Mouse (Mus musculus) heart, embryonic 14.5 days (tissue): ENCODE measurements around the gene Hoxc6. TPM values are rescaled to one million over a fixed set of nuclear protein-coding genes. Genes with fewer than 3 reads are reported as not detected.

Experiments
- ATAC-seq: fragments of 200-750 bp; cut with Nextera tagmentation; 2 replicates; pipeline ENCODE4 v1.8.0; 2017; ENCODE audit warnings: low read depth, moderate TSS enrichment; ENCODE audit not compliant: insufficient number of reproducible peaks, insufficient read depth, low FRiP score
- H3K27ac ChIP-seq, 2 experiments: fragments of 200-500 bp in 1 of 2; fragments of 300-500 bp in 1 of 2; sonication (generic) in 1 of 2; replicated peaks in 1 of 2; 2 replicates each; pipeline ENCODE4 v1.5.1; 2012 to 2014; ENCODE audit warnings: low read depth in 2 of 2, low read length in 2 of 2, control low read depth in 1 of 2, mild to moderate bottlenecking in 1 of 2, mixed read lengths in 1 of 2; ENCODE audit not compliant: control insufficient read depth in 1 of 2, insufficient read depth in 1 of 2
- H3K27me3 ChIP-seq: fragments of 300-500 bp; sonication (generic); 2 replicates; pipeline ENCODE4 v1.6.1; 2014; ENCODE audit warnings: mild to moderate bottlenecking, low read length, control low read depth; ENCODE audit not compliant: control insufficient read depth, insufficient read depth
- H3K36me3 ChIP-seq: fragments of 300-500 bp; sonication (generic); 2 replicates; pipeline ENCODE4 v1.6.1; 2014; ENCODE audit warnings: mild to moderate bottlenecking, control low read depth, low read length, mixed read lengths; ENCODE audit not compliant: control insufficient read depth, insufficient read depth
- H3K4me1 ChIP-seq, 2 experiments: fragments of 200-500 bp in 1 of 2; fragments of 300-500 bp in 1 of 2; sonication (generic) in 1 of 2; 2 replicates each; pipeline ENCODE4 v1.6.1; 2012 to 2014; ENCODE audit warnings: low read length in 2 of 2, control low read depth in 1 of 2, mixed read lengths in 1 of 2; ENCODE audit not compliant: control insufficient read depth in 2 of 2, insufficient read depth in 2 of 2
- H3K4me2 ChIP-seq: fragments of 300-500 bp; sonication (generic); 2 replicates; pipeline ENCODE4 v1.6.1; 2014; ENCODE audit warnings: mild to moderate bottlenecking, low read length
- H3K4me3 ChIP-seq, 2 experiments: fragments of 200-500 bp in 1 of 2; fragments of 300-500 bp in 1 of 2; sonication (generic) in 1 of 2; 2 replicates each; pipeline ENCODE4 v1.5.1; 2012 to 2014; ENCODE audit warnings: low read length in 2 of 2, mild to moderate bottlenecking in 2 of 2, control low read depth in 1 of 2, low read depth in 1 of 2, moderate library complexity in 1 of 2; ENCODE audit not compliant: control insufficient read depth in 1 of 2, insufficient read depth in 1 of 2
- H3K9ac ChIP-seq: fragments of 300-500 bp; sonication (generic); 2 replicates; pipeline ENCODE4 v1.6.1; 2014; ENCODE audit warnings: mild to moderate bottlenecking, low read length
- H3K9me3 ChIP-seq: fragments of 300-500 bp; sonication (generic); 2 replicates; pipeline ENCODE4 v1.6.1; 2016; ENCODE audit warnings: low read length, control low read depth; ENCODE audit not compliant: control insufficient read depth
- WGBS: fragments of 180-500 bp; shearing (Covaris S2); extraction: QIAGEN DNeasy Blood & Tissue Kit; methylation state at CpG from one replicate; pipeline ENCODE4 v1.1.7; 2014; 5-methylcytosine and 5-hydroxymethylcytosine counted together
- polyA plus RNA-seq: library from polyadenylated mRNA; unstranded; fragments of >200 nt; fragmentation: Nextera tagmentation; extraction: Ambion mirVana; gene quantifications from 2 replicates; pipeline ENCODE4 v1.2.1, GENCODE M21; 2014

Gene Hoxc6
- polyA plus RNA-seq, 1 experiment from 2014 or later: 0.15 TPM

DNA sequence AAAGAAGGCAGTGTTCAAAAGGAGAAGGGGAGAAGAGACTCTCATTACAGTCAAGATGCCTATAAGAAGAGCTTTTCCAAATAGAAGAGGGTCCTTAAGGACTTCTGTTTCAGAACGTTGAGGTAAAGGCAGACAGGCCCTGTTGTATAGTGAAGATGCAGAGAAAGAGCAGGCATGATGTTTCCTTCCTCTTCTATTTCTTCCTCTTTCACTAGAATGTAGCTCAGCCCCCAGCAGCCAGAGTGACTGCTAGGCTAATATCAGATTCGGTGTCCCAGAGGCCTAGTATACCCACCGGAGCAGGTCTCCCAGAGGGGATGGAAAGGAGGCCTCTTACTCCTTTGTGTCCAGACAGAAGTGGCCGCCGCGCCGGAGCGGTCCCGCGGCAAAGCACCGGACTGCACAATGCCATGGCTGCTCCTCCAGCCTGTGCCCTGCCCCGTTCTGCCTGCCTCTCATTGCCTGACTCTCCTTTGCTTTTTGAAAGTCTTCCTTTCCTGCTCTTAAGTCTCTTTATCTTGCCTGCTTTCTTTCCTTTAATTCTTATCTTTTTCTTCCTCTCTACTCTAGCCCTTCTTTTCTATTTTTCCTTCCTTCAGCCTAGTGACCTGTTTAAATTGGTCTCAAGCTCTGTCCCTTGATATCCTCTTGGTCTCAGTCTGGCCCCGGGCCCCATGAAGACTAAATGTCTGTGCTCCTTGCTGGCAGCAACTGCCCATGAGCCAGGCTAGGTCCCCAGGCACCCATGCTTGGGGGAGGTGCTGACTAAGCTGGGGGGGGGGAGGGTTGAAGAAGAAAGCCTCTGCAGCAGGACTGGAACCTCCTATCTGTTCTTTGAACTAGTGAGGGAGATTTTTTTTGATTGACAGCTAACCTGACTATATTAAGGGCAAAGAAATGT is 19.2 kb upstream of the Hoxc6 start:
- H3K36me3 ChIP-seq: no peaks in the 10 kb centered on the region
- H3K4me2 ChIP-seq: no peak overlapping the region
- peaks cover 0 to 6% of the 10 kb centered on the region in 2 experiments; a peak in 2 of 4 replicates for H3K4me1 ChIP-seq
- H3K27ac ChIP-seq: no peak overlapping the region
- no peak overlapping the region for H3K9ac ChIP-seq
- no peak overlapping the region for H3K4me3 ChIP-seq
- no peaks in the 10 kb centered on the region for H3K9me3 ChIP-seq
- peaks cover 100% of the 10 kb centered on the region for H3K27me3 ChIP-seq
- WGBS: 2% methylated on average over 13 of the region's 13 CpGs
- no peak for ATAC-seq

GRCm38 (mm10) chr15:102979936-102980335 is 18.1 kb upstream of the Hoxc6 start:
- Histone ChIP-seq H3K27ac (no peak overlapping the region), H3K4me1 (peaks cover 0 to 6% of the 10 kb centered on the region in 2 experiments; a peak in 2 of 4 replicates), H3K9ac (no peak overlapping the region), H3K4me3 (no peak overlapping the region), H3K9me3 (no peaks in the 10 kb centered on the region), H3K4me2 (no peak overlapping the region), H3K27me3 (peaks cover 100% of the 10 kb centered on the region), H3K36me3 (no peaks in the 10 kb centered on the region)
- 0% methylated on average over 1 of the region's 1 CpGs for WGBS
- no peak for ATAC-seq

DNA sequence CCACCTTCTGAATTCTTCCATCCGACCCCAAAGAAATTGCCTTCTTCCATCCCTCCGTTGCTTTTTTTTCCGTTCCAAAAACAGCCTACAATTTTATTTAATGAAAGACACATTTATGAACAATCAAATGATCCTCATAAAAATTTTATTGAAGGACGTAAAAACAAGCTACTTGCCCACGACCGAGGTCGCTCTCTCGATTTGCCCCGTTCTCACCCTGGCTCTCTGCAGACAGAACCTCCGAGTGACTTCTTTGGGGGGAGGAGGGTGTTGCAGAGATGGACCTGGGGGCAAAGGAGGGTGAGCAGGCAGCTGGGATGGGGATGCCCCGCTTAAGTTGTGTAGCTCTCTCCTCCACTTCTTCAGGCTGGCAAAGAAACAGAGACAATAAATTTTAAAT is 17.7 kb upstream of the Hoxc6 start:
- Histone ChIP-seq H3K27me3 (peaks cover 100% of the 10 kb centered on the region), H3K4me1 (peaks cover 0 to 6% of the 10 kb centered on the region in 2 experiments; a peak in 2 of 4 replicates), H3K36me3 (no peaks in the 10 kb centered on the region), H3K9ac (no peak overlapping the region), H3K4me3 (no peak overlapping the region), H3K4me2 (no peak overlapping the region), H3K27ac (no peak overlapping the region), H3K9me3 (no peaks in the 10 kb centered on the region)
- ATAC-seq: no peak
- 5% methylated on average over 11 of the region's 11 CpGs for WGBS

- peak overlapping the region in 1 of 2 experiments; percentile 27; a peak in 1 of 4 replicates for H3K4me3 ChIP-seq
- WGBS: 2% methylated on average over 14 of the region's 14 CpGs
- no peaks in the 10 kb centered on the region for H3K36me3 ChIP-seq
- no peak for ATAC-seq
- H3K4me1 ChIP-seq: peaks cover 0 to 6% of the 10 kb centered on the region in 2 experiments; a peak in 2 of 4 replicates
- peak overlapping the region; percentile 48 for H3K4me2 ChIP-seq
- H3K9ac ChIP-seq: no peak overlapping the region
- peaks cover 100% of the 10 kb centered on the region for H3K27me3 ChIP-seq
- no peaks in the 10 kb centered on the region for H3K9me3 ChIP-seq
- H3K27ac ChIP-seq: no peak overlapping the region
These were observed 17.1 kb upstream of the Hoxc6 start for GRCm38 (mm10) chr15:102980912-102981311.

- WGBS: under 1% methylated on average over 87 of the region's 88 CpGs
These were observed 16.4 kb upstream of the Hoxc6 start for GRCm38 (mm10) chr15:102981379-102982288.

GRCm38 (mm10) chr15:102983716-102984115 is 14.3 kb upstream of the Hoxc6 start:
- Histone ChIP-seq H3K4me3 (no peak overlapping the region), H3K4me1 (peaks cover 0 to 6% of the 10 kb centered on the region in 2 experiments; a peak in 2 of 4 replicates), H3K27me3 (peaks cover 100% of the 10 kb centered on the region), H3K27ac (no peak overlapping the region), H3K4me2 (no peak overlapping the region), H3K36me3 (no peaks in the 10 kb centered on the region), H3K9ac (no peak overlapping the region), H3K9me3 (no peaks in the 10 kb centered on the region)
- no peak for ATAC-seq
- WGBS: 0% methylated on average over 12 of the region's 12 CpGs

More at GRCm38 (mm10) chr15:102981379-102982288, 16.4 kb upstream of the Hoxc6 start:
- no peak for ATAC-seq
- Histone ChIP-seq H3K27ac (no peak overlapping the region), H3K27me3 (peaks cover 100% of the 10 kb centered on the region), H3K4me3 (peak overlapping the region; percentile 12 to 27), H3K9ac (no peak overlapping the region), H3K9me3 (no peaks in the 10 kb centered on the region), H3K4me2 (peak overlapping the region; percentile 48), H3K36me3 (no peaks in the 10 kb centered on the region), H3K4me1 (peaks cover 0 to 6% of the 10 kb centered on the region in 2 experiments; a peak in 2 of 4 replicates)

GRCm38 (mm10) chr15:102984521-102984920 is 13.5 kb upstream of the Hoxc6 start:
- under 1% methylated on average over 10 of the region's 10 CpGs for WGBS
- Histone ChIP-seq H3K36me3 (no peaks in the 10 kb centered on the region), H3K9me3 (no peaks in the 10 kb centered on the region), H3K4me2 (no peak overlapping the region), H3K9ac (no peak overlapping the region), H3K4me1 (peaks cover 0 to 6% of the 10 kb centered on the region in 2 experiments; a peak in 2 of 4 replicates), H3K4me3 (no peak overlapping the region), H3K27me3 (peaks cover 100% of the 10 kb centered on the region), H3K27ac (no peak overlapping the region)
- no peak for ATAC-seq
